Mouse (Mus musculus) layer of hippocampus, postnatal 14 days (tissue): ENCODE data around the gene Pde10a. TPM values are rescaled to one million over a fixed set of nuclear protein-coding genes. Genes with fewer than 3 reads are reported as not detected.
A peak's percentile ranks its signal among the peaks of the same experiment; 100 is the strongest.

Experiments
- DNase-seq, 2 experiments: peaks; one replicate each; pipeline ENCODE4 v3.0.0; 2021 to 2022; ENCODE audit warnings: low spot score in 2 of 2, mixed read lengths in 1 of 2
- total RNA-seq, 2 experiments: library from RNA; stranded (reverse); gene quantifications; 2 replicates each; pipeline ENCODE4 v1.2.3; 2021

The Pde10a gene
- total RNA-seq, 2 experiments from 2014 or later: 66.5 to 67.2 TPM

DNA sequence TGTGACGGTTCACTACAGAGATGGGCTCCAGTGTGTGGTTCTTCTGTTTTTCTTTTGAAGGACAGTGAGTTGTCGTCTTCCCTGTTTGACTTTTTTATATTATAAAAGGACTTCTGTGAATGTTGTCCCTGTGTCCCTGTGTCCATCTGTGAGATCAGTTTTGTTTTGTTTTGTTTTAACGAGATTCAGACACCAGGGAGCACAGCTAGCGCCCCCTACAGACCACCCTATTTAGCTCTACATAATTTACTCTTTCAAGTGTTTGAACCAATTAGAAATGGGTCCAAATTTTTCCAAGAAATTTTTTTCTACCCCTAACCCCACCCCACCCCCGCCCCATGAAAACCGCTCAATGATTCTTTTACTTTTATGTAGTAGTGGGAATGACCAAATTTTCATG is 205.9 kb downstream of the Pde10a start:
- no peak for DNase-seq

GRCm38 (mm10) chr17:8736259-8736658 is 211.1 kb downstream of the Pde10a start:
- no peak for DNase-seq

DNA sequence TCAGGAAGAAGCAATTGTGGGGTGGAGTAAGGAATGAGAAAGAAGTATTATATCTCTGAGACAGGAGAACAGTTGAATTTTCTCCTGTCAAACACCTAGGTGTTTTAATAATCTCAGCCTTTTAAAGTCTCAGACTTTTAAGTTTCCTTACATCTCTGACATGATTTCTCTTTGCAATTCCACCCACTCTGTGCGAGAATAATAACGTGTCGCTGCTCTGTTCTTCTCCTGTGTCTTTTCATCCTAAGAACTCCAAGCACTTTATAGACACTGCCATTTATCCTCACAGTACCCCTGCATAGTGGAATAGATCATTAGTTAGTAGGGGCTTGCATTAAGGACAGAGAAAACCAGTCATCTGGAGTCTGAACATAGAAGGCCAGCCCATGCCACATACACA is 217.6 kb downstream of the Pde10a start:
- no peak for DNase-seq

GRCm38 (mm10) chr17:8745334-8745733 is 220.2 kb downstream of the Pde10a start:
- no peak for DNase-seq

DNA sequence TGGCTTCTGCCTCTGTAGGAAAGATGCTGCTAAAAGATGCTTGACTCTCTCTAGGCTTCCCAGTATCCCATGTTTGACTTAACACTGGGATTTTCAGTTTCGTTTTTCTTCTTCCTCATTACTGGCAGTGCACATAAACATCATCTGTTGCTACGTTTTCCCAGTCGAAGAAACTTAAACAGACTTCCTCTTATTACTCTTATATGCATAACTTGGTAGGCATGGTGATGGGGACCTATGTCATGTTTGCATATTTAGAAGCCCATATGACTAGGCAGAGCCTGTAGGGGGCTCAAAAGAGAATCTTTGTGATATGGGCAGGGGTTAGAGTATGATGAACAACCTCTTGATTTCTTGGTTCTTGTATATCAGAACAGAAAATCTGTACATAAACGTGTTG is 224.3 kb downstream of the Pde10a start:
- no peak for DNase-seq

DNA sequence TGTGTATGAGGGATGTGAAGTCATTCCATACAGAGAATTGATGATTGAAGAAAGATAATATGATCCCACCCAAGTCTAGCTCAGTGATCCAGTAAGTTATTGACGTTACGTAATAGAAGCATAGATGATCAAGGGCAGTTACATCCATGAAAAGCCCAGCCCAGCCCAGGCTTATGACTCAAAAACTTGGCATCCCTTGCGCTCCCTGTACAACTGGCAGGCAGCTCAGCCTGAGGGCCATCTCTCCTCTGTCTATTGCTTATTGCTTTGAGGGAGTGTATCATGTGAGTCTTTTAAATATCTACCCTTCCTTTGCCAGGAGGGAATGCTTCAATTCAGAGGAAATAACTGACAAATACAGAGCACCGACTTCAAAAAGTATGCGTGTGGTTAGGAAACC is 232.4 kb downstream of the Pde10a start:
- no peak for DNase-seq

- DNase-seq: peak in 1 of 2 experiments; percentile 34
Observed at GRCm38 (mm10) chr17:8763248-8763647, 238.1 kb downstream of the Pde10a start.

- DNase-seq: no peak
Observed at GRCm38 (mm10) chr17:8765987-8766576, 240.9 kb downstream of the Pde10a start.

DNA sequence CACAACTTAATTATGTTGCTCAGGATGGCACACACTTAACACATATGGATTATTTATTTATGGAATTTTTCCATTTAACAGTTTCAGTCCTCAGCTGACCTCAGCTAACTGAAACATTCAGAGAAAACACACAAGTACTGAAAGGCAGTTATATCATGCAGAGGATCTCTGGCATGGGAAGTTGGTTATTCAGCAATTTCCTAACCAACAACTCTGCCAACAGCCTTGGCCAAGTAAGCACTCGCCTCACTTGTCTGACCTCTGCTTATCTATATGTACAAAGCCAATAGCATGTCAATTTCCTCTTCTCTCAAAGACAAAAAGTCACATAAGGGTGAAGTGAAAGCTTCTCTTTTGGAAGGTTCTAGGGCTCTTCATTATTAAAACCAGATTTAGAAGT is 244.0 kb downstream of the Pde10a start:
- DNase-seq: no peak

DNA sequence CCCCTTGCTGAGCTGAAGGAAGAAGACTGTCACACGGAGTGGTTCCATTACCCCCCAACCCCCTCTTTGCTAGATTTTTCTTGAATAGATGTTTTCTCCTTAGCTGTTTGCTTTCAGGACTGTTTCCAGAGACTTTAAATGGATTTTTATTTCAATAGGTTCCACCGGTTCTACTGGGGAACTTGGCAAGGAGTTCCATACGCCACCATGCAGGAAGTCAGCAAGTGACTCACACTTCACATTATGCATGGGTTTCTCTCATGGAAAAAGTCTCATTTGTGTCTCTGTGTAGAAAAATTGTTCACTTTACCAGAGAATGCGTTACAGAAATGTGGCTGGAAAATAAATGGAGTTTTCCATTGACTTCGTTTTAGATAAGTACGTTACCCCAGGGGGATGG is 248.2 kb downstream of the Pde10a start:
- DNase-seq: peak in 1 of 2 experiments; percentile 28

- DNase-seq: no peak
Observed at GRCm38 (mm10) chr17:8774301-8774700, 249.1 kb downstream of the Pde10a start.

DNA sequence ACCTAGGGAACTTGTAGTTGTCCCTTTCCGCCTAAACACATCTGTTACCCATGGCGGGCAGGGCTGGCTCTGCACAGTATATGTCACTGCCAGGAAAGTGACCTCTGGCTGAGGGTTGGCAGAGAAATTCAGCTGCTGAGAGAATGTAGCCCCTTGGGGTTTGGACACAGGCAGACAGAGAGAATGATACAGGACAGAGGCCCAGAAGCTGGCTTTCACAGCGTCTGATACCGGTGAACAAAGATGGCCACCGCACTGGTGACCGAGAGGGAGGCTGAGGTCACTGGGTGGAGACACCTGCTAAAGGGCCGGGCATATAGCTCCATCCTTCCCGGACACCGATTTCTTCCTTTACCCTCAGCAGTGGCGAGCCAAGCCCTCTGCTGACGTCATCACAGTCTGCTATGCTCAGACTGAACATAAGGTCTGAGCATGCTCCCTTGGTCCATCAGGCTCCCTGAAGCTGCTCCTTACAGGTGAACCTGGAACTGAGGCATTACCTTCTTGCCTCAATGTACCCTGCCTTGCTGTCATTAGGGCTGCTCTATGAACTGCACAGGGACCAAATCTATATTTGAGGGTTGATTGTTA is 250.5 kb downstream of the Pde10a start:
- DNase-seq: no peak

GRCm38 (mm10) chr17:8777710-8778109 is 252.5 kb downstream of the Pde10a start:
- no peak for DNase-seq

- no peak for DNase-seq
Observed at GRCm38 (mm10) chr17:8778839-8779238, 253.7 kb downstream of the Pde10a start.

DNA sequence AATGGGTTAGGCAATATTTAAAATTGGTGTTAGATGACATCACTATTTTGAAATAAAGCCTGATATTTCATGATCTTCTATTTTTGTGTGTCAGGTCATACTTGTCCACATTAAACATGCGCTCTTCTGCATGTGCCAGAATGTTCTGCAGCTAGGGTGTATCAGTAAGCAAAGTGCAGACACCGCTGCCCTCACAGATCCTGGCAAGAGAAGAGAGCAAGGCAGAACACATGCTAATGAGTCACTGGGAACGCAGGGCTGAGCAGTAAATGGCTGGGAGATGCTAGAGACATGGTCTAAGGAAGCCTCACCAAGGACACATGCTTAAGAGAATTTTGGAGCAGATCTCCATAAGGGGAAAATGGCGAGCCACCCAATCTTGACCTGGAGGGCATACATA is 255.3 kb downstream of the Pde10a start:
- DNase-seq: no peak

GRCm38 (mm10) chr17:8781040-8781439 is 255.9 kb downstream of the Pde10a start:
- DNase-seq: no peak

GRCm38 (mm10) chr17:8781576-8781975 is 256.4 kb downstream of the Pde10a start:
- no peak for DNase-seq

DNA sequence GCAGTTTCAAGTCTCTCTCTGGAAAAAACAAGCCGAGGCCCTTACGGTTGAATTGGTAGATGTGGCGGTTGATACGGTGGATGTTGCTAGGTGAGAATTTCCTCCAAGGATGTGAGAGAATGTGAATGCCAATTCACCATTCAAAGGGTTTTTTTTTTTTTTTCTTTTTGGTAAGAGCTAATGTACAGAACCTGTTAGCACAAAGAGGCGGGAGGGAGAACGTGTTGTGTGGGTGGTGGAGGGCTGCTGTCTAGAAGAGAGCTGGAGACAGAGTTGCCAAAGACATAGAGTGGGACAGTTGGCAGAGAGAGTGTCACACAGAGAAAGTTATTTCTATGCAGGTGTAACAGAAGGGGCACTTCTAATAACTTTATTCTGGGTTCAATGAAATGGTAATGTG is 260.7 kb downstream of the Pde10a start:
- no peak for DNase-seq

- no peak for DNase-seq
Observed at GRCm38 (mm10) chr17:8786484-8786883, 261.3 kb downstream of the Pde10a start.

DNA sequence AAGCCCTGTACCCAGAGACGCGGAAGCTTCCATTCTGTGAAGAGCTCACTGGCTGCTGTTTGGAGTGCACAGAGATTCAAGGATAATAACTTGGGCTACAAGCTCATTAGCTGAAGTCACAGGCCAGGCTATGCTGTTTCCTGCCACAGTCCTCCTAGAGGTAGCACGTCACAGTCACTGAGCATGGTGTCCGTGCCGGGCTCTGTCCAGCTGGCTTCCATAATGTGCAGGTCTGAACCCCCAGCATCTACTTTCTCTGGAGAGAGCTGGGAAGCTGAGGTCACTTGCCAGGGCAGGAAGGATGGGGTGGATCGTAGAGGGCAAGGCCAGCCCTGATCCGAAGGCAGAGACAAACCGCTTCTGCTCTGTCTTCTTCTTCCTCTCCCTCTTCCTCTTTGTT is 262.6 kb downstream of the Pde10a start:
- DNase-seq: no peak

GRCm38 (mm10) chr17:8791561-8791960 is 266.4 kb downstream of the Pde10a start:
- no peak for DNase-seq

DNA sequence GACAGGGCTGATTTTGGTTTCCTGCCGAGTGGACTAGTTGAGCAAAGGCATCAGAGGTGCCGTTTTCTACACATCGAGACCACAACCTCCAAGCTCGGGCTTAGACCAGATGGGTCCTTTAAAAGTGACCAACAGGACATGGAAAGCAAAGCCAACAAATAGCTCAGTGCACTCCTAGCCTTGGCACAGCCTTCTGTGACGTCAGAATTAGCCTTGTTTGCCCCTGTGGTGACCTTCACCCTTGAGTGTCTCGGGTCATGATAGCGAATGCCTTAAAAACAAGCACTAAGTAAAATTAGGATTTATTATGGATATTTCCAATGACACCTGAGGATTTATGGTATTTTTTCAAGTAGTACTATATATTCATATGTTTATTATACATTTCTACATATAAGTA is 267.4 kb downstream of the Pde10a start:
- no peak for DNase-seq

- no peak for DNase-seq
Observed at GRCm38 (mm10) chr17:8797624-8798023, 272.5 kb downstream of the Pde10a start.
